ENCODE assay signal across 12 mouse cellular contexts in the genomic region with DNA sequence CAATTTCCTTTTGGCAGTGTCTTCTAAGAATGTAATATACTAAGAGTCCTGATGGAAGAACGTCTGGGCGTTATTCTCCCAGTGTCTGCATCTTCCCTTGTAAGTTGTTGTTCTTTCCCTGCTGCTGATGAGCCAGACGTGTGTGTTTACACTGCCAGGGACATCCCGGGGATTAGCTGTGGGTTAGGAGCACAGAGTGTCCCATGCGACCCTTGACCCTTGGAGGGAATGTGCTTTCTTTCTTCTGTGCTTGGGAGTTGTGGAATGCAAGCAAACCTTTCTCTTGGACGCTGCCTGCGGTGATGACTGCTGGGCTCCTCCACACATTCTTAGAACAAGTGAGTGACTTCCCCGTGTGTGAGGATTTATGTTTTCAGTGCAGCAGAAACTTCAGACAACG.
DNase-seq lines count a peak whose midpoint lies in the region; ATAC-seq lines count a peak whose summit lies in the region.
"Had no signal": no experiment of that assay in that cellular context is flagged by ENCODE, and none has a peak within 500 bp of the region (broad histone marks: within the 10 kb centered on the region; RNA-seq: fewer than 3 reads in every experiment).

No protein-coding gene starts in this region.

- no peak overlapping the region for H3K4me2 ChIP-seq in hindbrain, embryonic 14.5 days (replicated peaks)
- H3K4me2 ChIP-seq: heart, embryonic 11.5 days; midbrain, embryonic 12.5 days had no signal

- ATAC-seq in hindbrain, embryonic 14.5 days (ENCODE audit: low FRiP score) = no peak
- ATAC-seq: Patski had no signal

- H3K4me3 ChIP-seq in hindbrain, embryonic 10.5 days = no peak overlapping the region
- H3K4me3 ChIP-seq in hindbrain, embryonic 14.5 days (replicated peaks; ENCODE audit: low read length) = no peak overlapping the region
- H3K4me3 ChIP-seq: midbrain, embryonic 12.5 days had no signal

- DNase-seq in hindbrain, embryonic 10.5 days (ENCODE audit: low spot score) = peak; percentile 54
- DNase-seq in hindbrain, embryonic 14.5 days (ENCODE audit: low spot score) = no peak
- peak; percentile 53 for DNase-seq in urinary bladder, postnatal 14 days (ENCODE audit: low spot score)
- DNase-seq in urinary bladder, adult 2 months (ENCODE audit: low spot score) = no peak
- DNase-seq in kidney, postnatal 36 days = peak; percentile 55 to 65
- DNase-seq in testis, postnatal 14 days (ENCODE audit: low spot score) = peak; percentile 72
- no peak for DNase-seq in cerebellum, adult 18-20 months
- DNase-seq in spleen, postnatal 36 days (ENCODE audit: low spot score in 2 of 2) = no peak
- DNase-seq: right cerebral cortex, adult 18-20 months had no signal

- WGBS in hindbrain, embryonic 10.5 days = 6% methylated on average over 9 of the region's 9 CpGs
- 3% methylated on average over 9 of the region's 9 CpGs for WGBS in hindbrain, embryonic 14.5 days

- no peak overlapping the region for H3K9ac ChIP-seq in hindbrain, embryonic 14.5 days
- H3K9ac ChIP-seq: midbrain, embryonic 12.5 days had no signal

- H3K27ac ChIP-seq in hindbrain, embryonic 10.5 days = peak overlapping the region; percentile 46
- no peak overlapping the region for H3K27ac ChIP-seq in hindbrain, embryonic 14.5 days
- H3K27ac ChIP-seq: midbrain, embryonic 12.5 days had no signal

- H3K27me3 ChIP-seq in hindbrain, embryonic 10.5 days (ENCODE audit: insufficient read depth, poor library complexity, severe bottlenecking) = no peaks in the 10 kb centered on the region
- no peaks in the 10 kb centered on the region for H3K27me3 ChIP-seq in hindbrain, embryonic 14.5 days (ENCODE audit: control insufficient read depth, insufficient read depth, low read length)
- H3K27me3 ChIP-seq: midbrain, embryonic 12.5 days; Patski had no signal

- H3K4me1 ChIP-seq in hindbrain, embryonic 10.5 days (replicated peaks) = peaks cover 22% of the 10 kb centered on the region
- no peaks in the 10 kb centered on the region for H3K4me1 ChIP-seq in hindbrain, embryonic 14.5 days (replicated peaks; ENCODE audit: control insufficient read depth, insufficient read depth, low read length)
- H3K4me1 ChIP-seq: midbrain, embryonic 12.5 days had no signal

- peaks cover 12% of the 10 kb centered on the region; the same call in 1 of the 2 replicates for H3K36me3 ChIP-seq in hindbrain, embryonic 10.5 days
- H3K36me3 ChIP-seq in hindbrain, embryonic 14.5 days (replicated peaks; ENCODE audit: control insufficient read depth, insufficient read depth) = no peaks in the 10 kb centered on the region
- H3K36me3 ChIP-seq: midbrain, embryonic 12.5 days had no signal

- no peaks in the 10 kb centered on the region for H3K9me3 ChIP-seq in hindbrain, embryonic 10.5 days
- no peaks in the 10 kb centered on the region for H3K9me3 ChIP-seq in hindbrain, embryonic 14.5 days (ENCODE audit: control insufficient read depth, low read length)
- H3K9me3 ChIP-seq: midbrain, embryonic 12.5 days had no signal

Comparison
In these comparisons a context has a peak if more than half of its experiments do, and no peak if none do; other contexts are left out.
1. DNase-seq: peak in hindbrain, embryonic 10.5 days (single experiment), urinary bladder, postnatal 14 days (single experiment), kidney, postnatal 36 days (2 of 2) and testis, postnatal 14 days (single experiment); none in hindbrain, embryonic 14.5 days (single experiment), urinary bladder, adult 2 months (single experiment), cerebellum, adult 18-20 months (0 of 2) and spleen, postnatal 36 days (0 of 2).